Mouse (Mus musculus): ENCODE measurements around the gene Aloxe3. TPM values are rescaled to one million over a fixed set of nuclear protein-coding genes. Genes with fewer than 3 reads are reported as not detected.
A peak's percentile ranks its signal among the peaks of the same experiment; 100 is the strongest.

The Aloxe3 gene
- polyA plus RNA-seq, 1 experiment from 2014 or later: 0.09 TPM

GRCm38 (mm10) chr11:69099915-69100345 is 25.8 kb upstream of the Aloxe3 start:
- H3K27ac ChIP-seq (replicated peaks in 1 of 2; ENCODE audit: control insufficient read depth in 1 of 2, insufficient read depth in 1 of 2, low read depth in 2 of 2, low read length in 2 of 2): peak overlapping the region; percentile 89 to 99
- peaks cover 29 to 40% of the 10 kb centered on the region in 2 experiments for H3K4me1 ChIP-seq (ENCODE audit: control insufficient read depth in 2 of 2, insufficient read depth in 2 of 2, low read length in 2 of 2)
- ATAC-seq (ENCODE audit: insufficient number of reproducible peaks, insufficient read depth, low FRiP score, low read depth): peak; percentile 27
- H3K9me3 ChIP-seq (ENCODE audit: control insufficient read depth, low read length): no peaks in the 10 kb centered on the region
- H3K9ac ChIP-seq (ENCODE audit: low read length): peak overlapping the region; percentile 88
- H3K4me2 ChIP-seq (ENCODE audit: low read length): peak overlapping the region; percentile 93
- WGBS: under 1% methylated on average over 23 of the region's 23 CpGs
- H3K36me3 ChIP-seq (ENCODE audit: control insufficient read depth, insufficient read depth, low read length): peaks cover 46% of the 10 kb centered on the region
- peak overlapping the region; percentile 53 to 57 for H3K4me3 ChIP-seq (ENCODE audit: control insufficient read depth in 1 of 2, insufficient read depth in 1 of 2, low read depth in 1 of 2, low read length in 2 of 2)
- H3K27me3 ChIP-seq (ENCODE audit: control insufficient read depth, insufficient read depth, low read length): no peaks in the 10 kb centered on the region

- Histone ChIP-seq H3K4me1 (ENCODE audit: control insufficient read depth in 2 of 2, insufficient read depth in 2 of 2, low read length in 2 of 2) (peaks cover 29 to 40% of the 10 kb centered on the region in 2 experiments), H3K9me3 (ENCODE audit: control insufficient read depth, low read length) (no peaks in the 10 kb centered on the region), H3K27ac (replicated peaks in 1 of 2; ENCODE audit: control insufficient read depth in 1 of 2, insufficient read depth in 1 of 2, low read depth in 2 of 2, low read length in 2 of 2) (peak overlapping the region; percentile 79 to 99), H3K27me3 (ENCODE audit: control insufficient read depth, insufficient read depth, low read length) (no peaks in the 10 kb centered on the region), H3K4me3 (ENCODE audit: control insufficient read depth in 1 of 2, insufficient read depth in 1 of 2, low read depth in 1 of 2, low read length in 2 of 2) (peak overlapping the region in 1 of 2 experiments; percentile 53; a peak in 2 of 4 replicates), H3K9ac (ENCODE audit: low read length) (peak overlapping the region; percentile 70), H3K36me3 (ENCODE audit: control insufficient read depth, insufficient read depth, low read length) (peaks cover 55% of the 10 kb centered on the region), H3K4me2 (ENCODE audit: low read length) (peak overlapping the region; percentile 93)
- WGBS: 86% methylated on average over 20 of the region's 20 CpGs
- no peak for ATAC-seq (ENCODE audit: insufficient number of reproducible peaks, insufficient read depth, low FRiP score, low read depth)
Observed at GRCm38 (mm10) chr11:69100639-69101360, 24.9 kb upstream of the Aloxe3 start.

GRCm38 (mm10) chr11:69101604-69102402 is 23.9 kb upstream of the Aloxe3 start:
- Histone ChIP-seq H3K9me3 (ENCODE audit: control insufficient read depth, low read length) (no peaks in the 10 kb centered on the region), H3K27me3 (ENCODE audit: control insufficient read depth, insufficient read depth, low read length) (no peaks in the 10 kb centered on the region), H3K4me3 (ENCODE audit: control insufficient read depth in 1 of 2, insufficient read depth in 1 of 2, low read depth in 1 of 2, low read length in 2 of 2) (no peak overlapping the region), H3K4me1 (ENCODE audit: control insufficient read depth in 2 of 2, insufficient read depth in 2 of 2, low read length in 2 of 2) (peaks cover 27 to 32% of the 10 kb centered on the region in 2 experiments), H3K36me3 (ENCODE audit: control insufficient read depth, insufficient read depth, low read length) (peaks cover 65% of the 10 kb centered on the region), H3K4me2 (ENCODE audit: low read length) (no peak overlapping the region), H3K27ac (replicated peaks in 1 of 2; ENCODE audit: control insufficient read depth in 1 of 2, insufficient read depth in 1 of 2, low read depth in 2 of 2, low read length in 2 of 2) (no peak overlapping the region), H3K9ac (ENCODE audit: low read length) (no peak overlapping the region)
- ATAC-seq (ENCODE audit: insufficient number of reproducible peaks, insufficient read depth, low FRiP score, low read depth): no peak
- WGBS: 86% methylated on average over 21 of the region's 21 CpGs

GRCm38 (mm10) chr11:69102403-69102725 is 23.3 kb upstream of the Aloxe3 start:
- peaks cover 71% of the 10 kb centered on the region for H3K36me3 ChIP-seq (ENCODE audit: control insufficient read depth, insufficient read depth, low read length)

GRCm38 (mm10) chr11:69103121-69103520 is 22.6 kb upstream of the Aloxe3 start:
- Histone ChIP-seq H3K4me3 (ENCODE audit: control insufficient read depth in 1 of 2, insufficient read depth in 1 of 2, low read depth in 1 of 2, low read length in 2 of 2) (no peak overlapping the region), H3K27me3 (ENCODE audit: control insufficient read depth, insufficient read depth, low read length) (no peaks in the 10 kb centered on the region), H3K9ac (ENCODE audit: low read length) (no peak overlapping the region), H3K27ac (replicated peaks in 1 of 2; ENCODE audit: control insufficient read depth in 1 of 2, insufficient read depth in 1 of 2, low read depth in 2 of 2, low read length in 2 of 2) (no peak overlapping the region), H3K4me1 (ENCODE audit: control insufficient read depth in 2 of 2, insufficient read depth in 2 of 2, low read length in 2 of 2) (peaks cover 19 to 23% of the 10 kb centered on the region in 2 experiments), H3K36me3 (ENCODE audit: control insufficient read depth, insufficient read depth, low read length) (peaks cover 78% of the 10 kb centered on the region), H3K9me3 (ENCODE audit: control insufficient read depth, low read length) (no peaks in the 10 kb centered on the region), H3K4me2 (ENCODE audit: low read length) (no peak overlapping the region)
- 94% methylated on average over 14 of the region's 14 CpGs for WGBS
- no peak for ATAC-seq (ENCODE audit: insufficient number of reproducible peaks, insufficient read depth, low FRiP score, low read depth)

More at GRCm38 (mm10) chr11:69102403-69102725, 23.3 kb upstream of the Aloxe3 start:
- no peaks in the 10 kb centered on the region for H3K27me3 ChIP-seq (ENCODE audit: control insufficient read depth, insufficient read depth, low read length)
- no peak overlapping the region for H3K27ac ChIP-seq (replicated peaks in 1 of 2; ENCODE audit: control insufficient read depth in 1 of 2, insufficient read depth in 1 of 2, low read depth in 2 of 2, low read length in 2 of 2)
- no peak for ATAC-seq (ENCODE audit: insufficient number of reproducible peaks, insufficient read depth, low FRiP score, low read depth)
- no peak overlapping the region for H3K4me3 ChIP-seq (ENCODE audit: control insufficient read depth in 1 of 2, insufficient read depth in 1 of 2, low read depth in 1 of 2, low read length in 2 of 2)
- no peak overlapping the region for H3K4me2 ChIP-seq (ENCODE audit: low read length)
- WGBS: 90% methylated on average over 7 of the region's 7 CpGs
- H3K4me1 ChIP-seq (ENCODE audit: control insufficient read depth in 2 of 2, insufficient read depth in 2 of 2, low read length in 2 of 2): peaks cover 26 to 30% of the 10 kb centered on the region in 2 experiments
- H3K9me3 ChIP-seq (ENCODE audit: control insufficient read depth, low read length): no peaks in the 10 kb centered on the region
- H3K9ac ChIP-seq (ENCODE audit: low read length): no peak overlapping the region

GRCm38 (mm10) chr11:69103531-69104435 is 21.9 kb upstream of the Aloxe3 start:
- Histone ChIP-seq H3K4me3 (ENCODE audit: control insufficient read depth in 1 of 2, insufficient read depth in 1 of 2, low read depth in 1 of 2, low read length in 2 of 2) (no peak overlapping the region), H3K9ac (ENCODE audit: low read length) (no peak overlapping the region), H3K9me3 (ENCODE audit: control insufficient read depth, low read length) (no peaks in the 10 kb centered on the region), H3K27ac (replicated peaks in 1 of 2; ENCODE audit: control insufficient read depth in 1 of 2, insufficient read depth in 1 of 2, low read depth in 2 of 2, low read length in 2 of 2) (no peak overlapping the region), H3K27me3 (ENCODE audit: control insufficient read depth, insufficient read depth, low read length) (no peaks in the 10 kb centered on the region), H3K36me3 (ENCODE audit: control insufficient read depth, insufficient read depth, low read length) (peaks cover 85% of the 10 kb centered on the region), H3K4me2 (ENCODE audit: low read length) (no peak overlapping the region), H3K4me1 (ENCODE audit: control insufficient read depth in 2 of 2, insufficient read depth in 2 of 2, low read length in 2 of 2) (peaks cover 13 to 17% of the 10 kb centered on the region in 2 experiments)
- ATAC-seq (ENCODE audit: insufficient number of reproducible peaks, insufficient read depth, low FRiP score, low read depth): no peak
- WGBS: 89% methylated on average over 15 of the region's 15 CpGs

GRCm38 (mm10) chr11:69104487-69104886 is 21.2 kb upstream of the Aloxe3 start:
- Histone ChIP-seq H3K27me3 (ENCODE audit: control insufficient read depth, insufficient read depth, low read length) (no peaks in the 10 kb centered on the region), H3K36me3 (ENCODE audit: control insufficient read depth, insufficient read depth, low read length) (peaks cover 92% of the 10 kb centered on the region), H3K9ac (ENCODE audit: low read length) (no peak overlapping the region), H3K27ac (replicated peaks in 1 of 2; ENCODE audit: control insufficient read depth in 1 of 2, insufficient read depth in 1 of 2, low read depth in 2 of 2, low read length in 2 of 2) (no peak overlapping the region), H3K4me1 (ENCODE audit: control insufficient read depth in 2 of 2, insufficient read depth in 2 of 2, low read length in 2 of 2) (peaks cover 8 to 12% of the 10 kb centered on the region in 2 experiments), H3K4me2 (ENCODE audit: low read length) (no peak overlapping the region), H3K4me3 (ENCODE audit: control insufficient read depth in 1 of 2, insufficient read depth in 1 of 2, low read depth in 1 of 2, low read length in 2 of 2) (no peak overlapping the region), H3K9me3 (ENCODE audit: control insufficient read depth, low read length) (no peaks in the 10 kb centered on the region)
- WGBS: 88% methylated on average over 14 of the region's 14 CpGs
- no peak for ATAC-seq (ENCODE audit: insufficient number of reproducible peaks, insufficient read depth, low FRiP score, low read depth)
